Mouse (Mus musculus) C2C12 (cell line): ENCODE results near the gene Mafg.

Experiments
- CEBPB ChIP-seq: IDR thresholded peaks from one replicate; pipeline ENCODE4 v1.6.1; 2011; ENCODE audit warnings: low read depth, mild to moderate bottlenecking, control low read depth, moderate library complexity
- CTCF ChIP-seq: IDR thresholded peaks from one replicate; pipeline ENCODE4 v1.5.1; 2011; ENCODE audit not compliant: control insufficient read depth, insufficient read depth, insufficient read length
- FOSL1 ChIP-seq: IDR thresholded peaks from one replicate; pipeline ENCODE4 v1.8.0; 2011; ENCODE audit warnings: mild to moderate bottlenecking, low read length; ENCODE audit not compliant: poor library complexity, insufficient read depth, severe bottlenecking
- MAX ChIP-seq: IDR thresholded peaks from one replicate; pipeline ENCODE4 v1.6.1; 2011; ENCODE audit warnings: mild to moderate bottlenecking, control low read depth
- MYOD1 ChIP-seq: IDR thresholded peaks from one replicate; pipeline ENCODE4 v1.6.1; 2011; ENCODE audit warnings: low read depth; ENCODE audit not compliant: control insufficient read depth, insufficient read length
- MYOG ChIP-seq: IDR thresholded peaks from one replicate; pipeline ENCODE4 v1.6.1; 2011; ENCODE audit not compliant: control insufficient read depth, insufficient read length; ENCODE audit errors: extremely low read depth
- USF1 ChIP-seq: IDR thresholded peaks from one replicate; pipeline ENCODE4 v1.6.1; 2011; ENCODE audit warnings: low read depth, mild to moderate bottlenecking, control low read depth, moderate library complexity

DNA sequence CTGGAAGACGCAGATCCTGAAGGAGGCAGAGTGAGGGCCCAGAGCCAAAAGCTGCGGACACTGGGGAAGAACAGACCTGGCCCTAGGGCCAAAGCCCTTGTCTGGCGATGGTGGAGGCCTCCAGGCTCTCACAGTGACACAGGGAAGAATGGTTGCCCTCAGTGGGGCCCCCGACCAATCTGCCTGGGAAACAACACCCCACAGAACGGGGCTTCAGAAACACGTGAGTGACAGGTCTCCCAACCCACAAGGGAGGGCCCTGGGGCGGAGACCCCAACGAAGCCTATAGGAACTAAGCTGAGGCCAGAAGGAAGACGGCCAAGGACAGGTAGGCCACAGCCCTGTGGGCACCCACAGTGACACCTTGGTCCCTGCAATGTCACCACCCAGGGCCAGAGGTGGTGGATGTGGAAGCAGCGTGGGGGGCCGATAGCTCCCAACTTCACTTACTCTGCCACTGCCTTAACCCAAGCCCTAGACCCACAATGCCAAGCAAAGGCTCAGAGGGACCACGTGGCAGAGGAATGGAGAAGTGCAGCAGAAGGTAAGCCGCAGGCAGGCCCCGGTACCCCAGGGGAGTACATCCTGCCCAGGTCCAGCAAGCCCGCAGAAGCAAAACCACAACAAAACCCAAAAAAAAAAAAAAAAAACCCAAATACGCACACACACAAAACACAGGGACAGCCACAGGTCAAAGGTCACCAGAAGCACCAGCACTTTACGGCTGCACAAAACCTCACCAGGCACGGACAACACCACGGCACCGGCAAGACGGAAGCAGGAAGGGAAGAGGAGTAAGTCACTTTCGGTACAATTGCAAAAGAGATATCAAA lies 5.7 kb downstream of the Mafg start:
- TF ChIP-seq USF1, result no peak
- TF ChIP-seq CTCF, result no peak
- TF ChIP-seq MYOG, result no peak
- TF ChIP-seq MAX, result no peak
- TF ChIP-seq CEBPB, result no peak
- TF ChIP-seq MYOD1, result no peak
- TF ChIP-seq FOSL1, result no peak
